Mouse (Mus musculus) intestine, postnatal 0 days (tissue): ENCODE results near the gene Hao2. TPM values are rescaled to one million over a fixed set of nuclear protein-coding genes. Genes with fewer than 3 reads are reported as not detected.
A peak's percentile ranks its signal among the peaks of the same experiment; 100 is the strongest.

Experiments used
- ATAC-seq: fragments of 200-750 bp; cut with Nextera tagmentation; 2 replicates; pipeline ENCODE4 v1.8.0; 2017; ENCODE audit warnings: mild to moderate bottlenecking, moderate TSS enrichment, moderate library complexity
- H3K27ac ChIP-seq: fragments of 300-500 bp; sonication (generic); 2 replicates; pipeline ENCODE4 v1.5.1; 2014; ENCODE audit warnings: mild to moderate bottlenecking, low read depth, low read length, moderate library complexity
- H3K27me3 ChIP-seq: fragments of 300-500 bp; sonication (generic); replicated peaks from 2 replicates; pipeline ENCODE4 v1.6.1; 2014; ENCODE audit warnings: low read length, mixed read lengths; ENCODE audit not compliant: control insufficient read depth, insufficient read depth
- H3K36me3 ChIP-seq: fragments of 300-500 bp; sonication (generic); 2 replicates; pipeline ENCODE4 v1.6.1; 2014; ENCODE audit warnings: mild to moderate bottlenecking, moderate library complexity; ENCODE audit not compliant: control insufficient read depth, insufficient read depth
- H3K4me1 ChIP-seq: fragments of 300-500 bp; sonication (generic); replicated peaks from 2 replicates; pipeline ENCODE4 v1.6.1; 2014; ENCODE audit warnings: antibody characterized with exemption, low read length, mixed read lengths; ENCODE audit not compliant: control insufficient read depth, insufficient read depth
- H3K4me2 ChIP-seq: fragments of 300-500 bp; sonication (generic); replicated peaks from 2 replicates; pipeline ENCODE4 v1.6.1; 2014; ENCODE audit warnings: low read depth, mild to moderate bottlenecking, moderate library complexity
- H3K4me3 ChIP-seq: fragments of 300-500 bp; sonication (generic); 2 replicates; pipeline ENCODE4 v1.5.1; 2014; ENCODE audit warnings: low read depth, low read length
- H3K9ac ChIP-seq: fragments of 300-500 bp; sonication (generic); 2 replicates; pipeline ENCODE4 v1.6.1; 2014; ENCODE audit warnings: mild to moderate bottlenecking, low read depth, low read length
- H3K9me3 ChIP-seq: fragments of 300-500 bp; sonication (generic); 2 replicates; pipeline ENCODE4 v1.6.1; 2016; ENCODE audit warnings: mixed run types; ENCODE audit not compliant: control insufficient read depth
- CTCF ChIP-seq: sonication (generic); IDR thresholded peaks from 2 replicates; pipeline ENCODE4 v1.5.1; 2016; ENCODE audit warnings: low read depth, mild to moderate bottlenecking, control low read depth, antibody characterized with exemption, moderate library complexity
- WGBS: fragments of 180-500 bp; shearing (Covaris S2); extraction: QIAGEN DNeasy Blood & Tissue Kit; methylation state at CpG from one replicate; pipeline ENCODE4 v1.1.7; 2014; 5-methylcytosine and 5-hydroxymethylcytosine counted together
- polyA plus RNA-seq: library from polyadenylated mRNA; unstranded; fragments of >200 nt; fragmentation: Nextera tagmentation; extraction: Ambion mirVana; gene quantifications from 2 replicates; pipeline ENCODE4 v1.2.1, GENCODE M21; 2015

The Hao2 gene
- polyA plus RNA-seq, 1 experiment from 2014 or later, result 32.5 TPM

DNA sequence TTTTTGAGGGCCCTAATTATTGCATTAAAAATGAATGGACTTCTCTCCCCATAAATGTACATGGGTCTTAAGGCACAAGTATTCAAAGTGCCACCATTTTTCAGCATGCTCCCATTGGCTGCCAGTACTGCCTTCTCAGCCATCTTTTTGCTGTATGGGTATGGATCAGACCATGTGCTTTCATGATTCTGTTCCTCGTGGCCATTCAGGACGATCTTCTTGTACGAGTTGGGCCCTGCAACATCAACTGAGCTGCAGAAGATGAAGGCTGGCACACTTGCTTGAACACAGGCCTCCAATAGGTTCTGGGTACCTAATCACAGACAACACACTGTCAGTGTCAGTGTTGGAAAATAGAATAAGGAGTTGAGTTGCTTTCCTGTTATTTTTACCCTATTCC lies 40.0 kb downstream of the Hao2 start:
- 87% methylated on average over 3 of the region's 3 CpGs for WGBS
- Histone ChIP-seq H3K27ac (no peak overlapping the region), H3K9ac (no peak overlapping the region), H3K4me1 (0 out of 2 replicates have a peak, but pooled peaks cover 12% of the 10 kb centered on the region), H3K36me3 (no peaks in the 10 kb centered on the region), H3K27me3 (no peaks in the 10 kb centered on the region), H3K4me3 (no peak overlapping the region), H3K4me2 (no peak overlapping the region), H3K9me3 (no peaks in the 10 kb centered on the region)
- no peak for ATAC-seq
- TF ChIP-seq CTCF, result no peak

GRCm38 (mm10) chr3:98852631-98853030 lies 40.4 kb downstream of the Hao2 start:
- no peaks in the 10 kb centered on the region for H3K27me3 ChIP-seq
- no peaks in the 10 kb centered on the region for H3K36me3 ChIP-seq
- no peak overlapping the region for H3K4me2 ChIP-seq
- no peak for TF ChIP-seq CTCF
- no peak overlapping the region for H3K27ac ChIP-seq
- 0 out of 2 replicates have a peak, but pooled peaks cover 12% of the 10 kb centered on the region for H3K4me1 ChIP-seq
- no peak overlapping the region for H3K4me3 ChIP-seq
- H3K9ac ChIP-seq, result no peak overlapping the region
- no peaks in the 10 kb centered on the region for H3K9me3 ChIP-seq
- 82% methylated on average over 6 of the region's 6 CpGs for WGBS
- no peak for ATAC-seq

GRCm38 (mm10) chr3:98851853-98852252 lies 41.2 kb downstream of the Hao2 start:
- Histone ChIP-seq H3K4me2 (no peak overlapping the region), H3K36me3 (no peaks in the 10 kb centered on the region), H3K4me1 (0 out of 2 replicates have a peak, but pooled peaks cover 12% of the 10 kb centered on the region), H3K4me3 (no peak overlapping the region), H3K9ac (no peak overlapping the region), H3K9me3 (no peaks in the 10 kb centered on the region), H3K27ac (no peak overlapping the region), H3K27me3 (no peaks in the 10 kb centered on the region)
- ATAC-seq, result no peak
- no peak for TF ChIP-seq CTCF
- 74% methylated on average over 2 of the region's 2 CpGs for WGBS

DNA sequence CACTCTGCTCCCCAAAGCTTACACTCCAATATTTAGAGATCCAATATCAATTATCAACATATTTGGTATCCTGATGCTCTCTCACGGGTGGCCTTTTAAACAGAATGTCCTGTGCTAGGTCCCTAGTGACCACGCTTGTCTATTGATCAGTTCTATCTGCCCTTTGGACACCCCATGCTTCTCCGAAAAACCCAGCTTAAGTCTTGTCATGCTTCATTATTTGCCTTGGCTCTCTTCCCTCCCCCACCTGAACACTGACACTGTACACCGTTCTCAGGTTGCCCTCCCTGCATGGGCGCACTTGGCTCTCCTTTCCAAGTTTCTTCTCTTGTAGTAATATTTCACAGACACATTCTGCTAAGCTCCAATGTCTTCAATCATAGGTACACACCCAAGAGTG lies 42.8 kb downstream of the Hao2 start:
- Histone ChIP-seq H3K9ac (no peak overlapping the region), H3K36me3 (no peaks in the 10 kb centered on the region), H3K27ac (no peak overlapping the region), H3K9me3 (no peaks in the 10 kb centered on the region), H3K4me3 (no peak overlapping the region), H3K4me2 (no peak overlapping the region), H3K27me3 (no peaks in the 10 kb centered on the region), H3K4me1 (0 out of 2 replicates have a peak, but pooled peaks cover 10% of the 10 kb centered on the region)
- no peak for ATAC-seq
- 77% methylated on average over 5 of the region's 5 CpGs for WGBS
- no peak for TF ChIP-seq CTCF

- TF ChIP-seq CTCF, result no peak
- Histone ChIP-seq H3K9me3 (no peaks in the 10 kb centered on the region), H3K27me3 (no peaks in the 10 kb centered on the region), H3K4me2 (no peak overlapping the region), H3K9ac (no peak overlapping the region), H3K27ac (no peak overlapping the region), H3K4me1 (no peaks in the 10 kb centered on the region), H3K4me3 (no peak overlapping the region), H3K36me3 (no peaks in the 10 kb centered on the region)
- WGBS, result 74% methylated on average over 1 of the region's 1 CpGs
- peak; percentile 49 for ATAC-seq
Observed at GRCm38 (mm10) chr3:98848898-98849297, 44.1 kb downstream of the Hao2 start.

Other genes with a start within 250 kb of the Hao2 start
- 1.4 and 1.5 TPM in 2 replicates for gene Hsd3b2, start 168.7 kb downstream of the Hao2 start, polyA plus RNA-seq
- 52.9 and 53.2 TPM in 2 replicates for gene Hsd3b3, start 130.1 kb downstream of the Hao2 start, polyA plus RNA-seq
- not detected in 2 replicates for gene Hsd3b6, start 78.8 kb downstream of the Hao2 start, polyA plus RNA-seq
- gene Hsd3b1, start 33.4 kb downstream of the Hao2 start, polyA plus RNA-seq, result 0.31 and 0.42 TPM in 2 replicates
- gene Wars2, start 247.8 kb upstream of the Hao2 start, polyA plus RNA-seq, result 2.9 and 3.9 TPM in 2 replicates